Mouse (Mus musculus) hindbrain, embryonic 15.5 days (tissue): ENCODE results near the gene Gm6588. TPM values are rescaled to one million over a fixed set of nuclear protein-coding genes. Genes with fewer than 3 reads are reported as not detected.

Experiments
- ATAC-seq: fragments of 200-750 bp; cut with Nextera tagmentation; 2 replicates; pipeline ENCODE4 v1.8.0; 2017; ENCODE audit warnings: low read depth, moderate number of reproducible peaks, moderate TSS enrichment; ENCODE audit not compliant: low FRiP score
- H3K27ac ChIP-seq: fragments of 300-500 bp; sonication (generic); replicated peaks from 2 replicates; pipeline ENCODE4 v1.5.1; 2015; ENCODE audit warnings: mild to moderate bottlenecking, inconsistent platforms
- H3K27me3 ChIP-seq: fragments of 300-500 bp; sonication (generic); 2 replicates; pipeline ENCODE4 v1.6.1; 2015; ENCODE audit warnings: control low read depth, inconsistent platforms
- H3K36me3 ChIP-seq: fragments of 300-500 bp; sonication (generic); 2 replicates; pipeline ENCODE4 v1.6.1; 2015; ENCODE audit warnings: control low read depth, inconsistent platforms
- H3K4me1 ChIP-seq: fragments of 300-500 bp; sonication (generic); replicated peaks from 2 replicates; pipeline ENCODE4 v1.6.1; 2015; ENCODE audit warnings: control low read depth, inconsistent platforms
- H3K4me2 ChIP-seq: fragments of 300-500 bp; sonication (generic); 2 replicates; pipeline ENCODE4 v1.6.1; 2015; ENCODE audit warnings: moderate library complexity, mild to moderate bottlenecking, inconsistent platforms
- H3K4me3 ChIP-seq: fragments of 300-500 bp; sonication (generic); 2 replicates; pipeline ENCODE4 v1.5.1; 2015; ENCODE audit warnings: mild to moderate bottlenecking, inconsistent platforms
- H3K9ac ChIP-seq: fragments of 300-500 bp; sonication (generic); 2 replicates; pipeline ENCODE4 v1.6.1; 2015; ENCODE audit warnings: inconsistent platforms
- H3K9me3 ChIP-seq: fragments of 300-500 bp; sonication (generic); 2 replicates; pipeline ENCODE4 v1.6.1; 2016; ENCODE audit warnings: control low read depth, inconsistent platforms
- WGBS: fragments of 180-500 bp; shearing (Covaris S2); methylation state at CpG from one replicate; pipeline ENCODE4 v1.1.7; 2015; 5-methylcytosine and 5-hydroxymethylcytosine counted together
- polyA plus RNA-seq: library from polyadenylated mRNA; unstranded; fragments of >200 nt; fragmentation: Nextera tagmentation; extraction: Ambion mirVana; gene quantifications from 2 replicates; pipeline ENCODE4 v1.2.1, GENCODE M21; 2015

Gene Gm6588
- polyA plus RNA-seq, 1 experiment from 2014 or later: 1.0 TPM

- no peak overlapping the region for H3K27ac ChIP-seq
- peak overlapping the region; percentile 13; the same call in 1 of the 2 replicates for H3K4me2 ChIP-seq
- ATAC-seq: peak; percentile 50; the same call in 1 of the 2 replicates
- no peaks in the 10 kb centered on the region for H3K27me3 ChIP-seq
- no peak overlapping the region for H3K4me3 ChIP-seq
- no peaks in the 10 kb centered on the region for H3K9me3 ChIP-seq
- H3K36me3 ChIP-seq: no peaks in the 10 kb centered on the region
- H3K4me1 ChIP-seq: peaks cover 4% of the 10 kb centered on the region
- no peak overlapping the region for H3K9ac ChIP-seq
- WGBS: 10% methylated on average over 19 of the region's 19 CpGs
Observed at GRCm38 (mm10) chr5:112428944-112429343, 20.3 kb upstream of the Gm6588 start.

DNA sequence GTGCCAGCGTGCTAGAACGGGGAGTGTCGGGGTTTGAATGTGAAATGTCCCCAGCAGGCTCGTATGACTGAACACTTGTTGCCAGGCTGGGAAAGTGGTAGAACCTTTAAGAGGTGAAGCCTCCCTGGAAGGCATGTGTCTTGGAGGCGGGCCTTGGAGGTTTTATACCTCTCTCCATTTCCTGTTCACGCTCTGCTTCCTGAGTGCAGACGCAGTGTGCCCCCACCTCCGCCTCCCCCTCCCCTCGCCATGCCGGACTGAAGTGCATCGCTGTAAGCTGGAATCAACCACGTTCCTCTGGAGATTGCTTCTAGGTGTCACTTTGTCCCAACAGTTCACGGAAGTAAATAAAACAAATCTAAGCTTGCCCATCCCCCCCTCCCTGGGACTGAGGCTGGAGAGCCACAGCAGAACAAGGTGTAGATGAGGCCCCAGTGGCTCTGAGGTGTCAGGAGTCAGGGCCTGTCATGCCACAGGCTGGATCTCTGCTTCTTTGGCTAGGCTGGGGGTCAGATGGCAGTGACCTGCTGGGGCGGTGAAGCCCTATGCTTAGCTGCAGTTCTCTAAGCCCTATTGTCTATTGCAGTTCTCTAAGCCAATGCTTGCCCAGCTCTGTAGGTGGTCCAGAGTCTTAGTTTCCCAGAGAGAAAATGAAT is 18.0 kb upstream of the Gm6588 start:
- H3K27ac ChIP-seq: no peak overlapping the region
- H3K9ac ChIP-seq: no peak overlapping the region
- no peak for ATAC-seq
- peaks cover 4% of the 10 kb centered on the region for H3K4me1 ChIP-seq
- no peaks in the 10 kb centered on the region for H3K36me3 ChIP-seq
- 36% methylated on average over 14 of the region's 14 CpGs for WGBS
- no peaks in the 10 kb centered on the region for H3K9me3 ChIP-seq
- no peak overlapping the region for H3K4me3 ChIP-seq
- no peaks in the 10 kb centered on the region for H3K27me3 ChIP-seq
- no peak overlapping the region for H3K4me2 ChIP-seq

DNA sequence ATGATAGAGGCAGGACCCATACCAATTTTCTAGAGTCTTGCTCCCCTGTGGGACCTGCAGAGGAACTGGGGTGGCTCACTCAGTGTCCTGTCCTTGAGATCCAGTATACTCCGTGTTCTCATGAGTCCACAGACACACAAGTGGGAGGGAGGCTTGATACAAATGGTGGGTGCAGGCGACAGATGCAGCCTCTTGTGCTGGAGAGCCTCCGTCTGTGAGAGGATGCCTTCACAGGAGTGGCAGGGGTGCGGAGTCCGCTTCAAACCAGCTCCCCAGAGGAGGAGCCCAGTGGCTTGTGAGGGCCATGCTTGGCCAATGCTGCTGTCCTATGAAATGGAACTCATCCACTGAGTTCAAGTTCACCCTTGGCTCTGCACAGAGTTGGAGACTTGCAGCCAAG is 17.2 kb upstream of the Gm6588 start:
- Histone ChIP-seq H3K4me2 (no peak overlapping the region), H3K27me3 (no peaks in the 10 kb centered on the region), H3K9me3 (no peaks in the 10 kb centered on the region), H3K4me3 (no peak overlapping the region), H3K4me1 (peaks cover 4% of the 10 kb centered on the region), H3K27ac (no peak overlapping the region), H3K9ac (no peak overlapping the region), H3K36me3 (no peaks in the 10 kb centered on the region)
- ATAC-seq: no peak
- 68% methylated on average over 5 of the region's 5 CpGs for WGBS

- H3K4me3 ChIP-seq: no peak overlapping the region
- H3K9me3 ChIP-seq: no peaks in the 10 kb centered on the region
- H3K4me1 ChIP-seq: peaks cover 4% of the 10 kb centered on the region
- no peaks in the 10 kb centered on the region for H3K36me3 ChIP-seq
- under 1% methylated on average over 8 of the region's 8 CpGs for WGBS
- H3K9ac ChIP-seq: no peak overlapping the region
- H3K27me3 ChIP-seq: no peaks in the 10 kb centered on the region
- no peak overlapping the region for H3K27ac ChIP-seq
- H3K4me2 ChIP-seq: peak overlapping the region; percentile 0; the same call in 1 of the 2 replicates
- ATAC-seq: peak; percentile 50; the same call in 1 of the 2 replicates
Observed at GRCm38 (mm10) chr5:112433004-112433403, 16.2 kb upstream of the Gm6588 start.

GRCm38 (mm10) chr5:112438535-112438934 is 10.7 kb upstream of the Gm6588 start:
- no peak overlapping the region for H3K4me3 ChIP-seq
- no peaks in the 10 kb centered on the region for H3K36me3 ChIP-seq
- H3K4me2 ChIP-seq: no peak overlapping the region
- no peaks in the 10 kb centered on the region for H3K27me3 ChIP-seq
- no peak for ATAC-seq
- WGBS: 64% methylated on average over 10 of the region's 10 CpGs
- no peak overlapping the region for H3K9ac ChIP-seq
- H3K4me1 ChIP-seq: no peaks in the 10 kb centered on the region
- no peaks in the 10 kb centered on the region for H3K9me3 ChIP-seq
- H3K27ac ChIP-seq: no peak overlapping the region

- Histone ChIP-seq H3K4me2 (no peak overlapping the region), H3K4me1 (no peaks in the 10 kb centered on the region), H3K9me3 (no peaks in the 10 kb centered on the region), H3K27me3 (no peaks in the 10 kb centered on the region), H3K9ac (no peak overlapping the region), H3K4me3 (no peak overlapping the region), H3K27ac (no peak overlapping the region), H3K36me3 (peaks cover 8% of the 10 kb centered on the region; the same call in 1 of the 2 replicates)
- WGBS: 82% methylated on average over 9 of the region's 9 CpGs
- ATAC-seq: no peak
Observed at GRCm38 (mm10) chr5:112453088-112453487, 3.9 kb downstream of the Gm6588 start.

- ATAC-seq: no peak
- H3K4me1 ChIP-seq: no peaks in the 10 kb centered on the region
- H3K27ac ChIP-seq: no peak overlapping the region
- H3K27me3 ChIP-seq: no peaks in the 10 kb centered on the region
- H3K9ac ChIP-seq: no peak overlapping the region
- peaks cover 10% of the 10 kb centered on the region; the same call in 1 of the 2 replicates for H3K36me3 ChIP-seq
- no peaks in the 10 kb centered on the region for H3K9me3 ChIP-seq
- no peak overlapping the region for H3K4me2 ChIP-seq
- no peak overlapping the region for H3K4me3 ChIP-seq
- WGBS: 66% methylated on average over 12 of the region's 12 CpGs
Observed at GRCm38 (mm10) chr5:112454966-112455555, 5.8 kb downstream of the Gm6588 start.

GRCm38 (mm10) chr5:112459903-112460302 is 10.7 kb downstream of the Gm6588 start:
- Histone ChIP-seq H3K4me3 (no peak overlapping the region), H3K9ac (no peak overlapping the region), H3K4me1 (no peaks in the 10 kb centered on the region), H3K9me3 (no peaks in the 10 kb centered on the region), H3K36me3 (peaks cover 12% of the 10 kb centered on the region; the same call in 1 of the 2 replicates), H3K27me3 (no peaks in the 10 kb centered on the region), H3K4me2 (no peak overlapping the region), H3K27ac (no peak overlapping the region)
- 48% methylated on average over 3 of the region's 3 CpGs for WGBS
- no peak for ATAC-seq

DNA sequence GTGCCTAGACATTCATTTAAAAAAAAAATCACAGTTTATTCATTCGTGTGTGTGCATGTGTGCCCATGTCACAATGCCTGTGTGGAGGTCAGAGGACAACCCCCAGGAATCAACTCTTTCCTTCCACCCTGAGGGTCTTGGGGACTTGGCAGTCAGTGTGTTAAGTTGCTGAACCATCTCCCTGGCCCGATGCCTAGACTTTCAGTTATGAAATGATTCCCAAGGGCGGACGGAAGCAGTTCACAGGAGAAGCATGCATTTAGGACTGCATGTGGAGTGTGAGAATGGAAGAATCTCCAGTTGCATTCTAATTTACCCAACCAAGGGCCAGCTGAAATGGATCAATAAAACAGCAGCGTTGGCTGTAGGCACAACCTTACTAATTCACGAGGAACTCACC is 17.1 kb downstream of the Gm6588 start:
- Histone ChIP-seq H3K4me1 (peaks cover 14% of the 10 kb centered on the region), H3K4me2 (no peak overlapping the region), H3K27me3 (no peaks in the 10 kb centered on the region), H3K27ac (no peak overlapping the region), H3K9me3 (no peaks in the 10 kb centered on the region), H3K4me3 (no peak overlapping the region), H3K9ac (no peak overlapping the region), H3K36me3 (peaks cover 16% of the 10 kb centered on the region)
- no peak for ATAC-seq
- WGBS: 35% methylated on average over 6 of the region's 6 CpGs

DNA sequence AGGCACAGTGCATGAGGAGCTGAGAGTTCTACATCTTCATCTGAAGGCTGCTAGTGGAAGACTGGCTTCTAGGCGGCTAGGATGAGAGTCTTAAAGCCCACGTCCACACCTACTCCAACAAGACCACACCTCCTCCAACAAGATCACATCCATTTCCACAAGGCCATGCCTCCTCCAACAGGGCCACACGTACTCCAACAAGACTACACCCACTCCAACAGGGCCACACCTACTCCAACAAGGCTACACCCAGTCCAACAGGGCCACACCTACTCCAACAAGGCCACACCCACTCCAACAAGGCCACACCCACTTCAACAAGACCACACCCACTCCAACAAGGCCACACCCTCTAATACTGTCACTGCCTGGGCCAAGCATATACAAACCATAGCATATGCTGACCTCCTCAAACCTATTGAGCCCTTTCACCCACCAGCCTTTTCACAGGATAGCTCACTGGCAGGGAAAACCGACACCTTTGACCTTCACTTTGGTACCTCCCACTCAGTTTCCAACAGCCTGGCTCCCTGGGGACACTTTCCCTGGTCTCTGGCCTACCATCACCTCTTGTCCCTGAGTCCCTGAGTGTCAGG is 19.9 kb downstream of the Gm6588 start:
- Histone ChIP-seq H3K9ac (no peak overlapping the region), H3K27ac (no peak overlapping the region), H3K4me2 (no peak overlapping the region), H3K9me3 (no peaks in the 10 kb centered on the region), H3K36me3 (peaks cover 19% of the 10 kb centered on the region), H3K27me3 (no peaks in the 10 kb centered on the region), H3K4me3 (no peak overlapping the region), H3K4me1 (peaks cover 27% of the 10 kb centered on the region)
- 87% methylated on average over 4 of the region's 4 CpGs for WGBS
- ATAC-seq: no peak

GRCm38 (mm10) chr5:112470144-112470543 is 20.9 kb downstream of the Gm6588 start:
- H3K4me2 ChIP-seq: no peak overlapping the region
- WGBS: 72% methylated on average over 6 of the region's 6 CpGs
- no peak overlapping the region for H3K9ac ChIP-seq
- ATAC-seq: no peak
- no peaks in the 10 kb centered on the region for H3K27me3 ChIP-seq
- H3K27ac ChIP-seq: no peak overlapping the region
- H3K9me3 ChIP-seq: no peaks in the 10 kb centered on the region
- H3K36me3 ChIP-seq: peaks cover 16% of the 10 kb centered on the region
- no peak overlapping the region for H3K4me3 ChIP-seq
- H3K4me1 ChIP-seq: peaks cover 27% of the 10 kb centered on the region

- Histone ChIP-seq H3K9me3 (no peaks in the 10 kb centered on the region), H3K4me3 (no peak overlapping the region), H3K36me3 (peaks cover 13% of the 10 kb centered on the region), H3K27me3 (no peaks in the 10 kb centered on the region), H3K27ac (no peak overlapping the region), H3K4me2 (no peak overlapping the region), H3K4me1 (peaks cover 22% of the 10 kb centered on the region), H3K9ac (no peak overlapping the region)
- 41% methylated on average over 6 of the region's 6 CpGs for WGBS
- ATAC-seq: no peak
Observed at GRCm38 (mm10) chr5:112473453-112473852, 24.2 kb downstream of the Gm6588 start.
